Mouse (Mus musculus) heart, embryonic 14.5 days (tissue): ENCODE data around the gene Zdhhc20. TPM values are rescaled to one million over a fixed set of nuclear protein-coding genes. Genes with fewer than 3 reads are reported as not detected.
A peak's percentile ranks its signal among the peaks of the same experiment; 100 is the strongest.
"Not testable (repeated sequence)": the region's sequence is repeated elsewhere in the genome, so short reads cannot be mapped to it uniquely, and the experiment has no call there.

Experiments used
- ATAC-seq: fragments of 200-750 bp; cut with Nextera tagmentation; 2 replicates; pipeline ENCODE4 v1.8.0; 2017; ENCODE audit warnings: low read depth, moderate TSS enrichment; ENCODE audit not compliant: insufficient number of reproducible peaks, insufficient read depth, low FRiP score
- H3K27ac ChIP-seq, 2 experiments: fragments of 200-500 bp in 1 of 2; fragments of 300-500 bp in 1 of 2; sonication (generic) in 1 of 2; replicated peaks in 1 of 2; 2 replicates each; pipeline ENCODE4 v1.5.1; 2012 to 2014; ENCODE audit warnings: low read depth in 2 of 2, low read length in 2 of 2, control low read depth in 1 of 2, mild to moderate bottlenecking in 1 of 2, mixed read lengths in 1 of 2; ENCODE audit not compliant: control insufficient read depth in 1 of 2, insufficient read depth in 1 of 2
- H3K27me3 ChIP-seq: fragments of 300-500 bp; sonication (generic); 2 replicates; pipeline ENCODE4 v1.6.1; 2014; ENCODE audit warnings: mild to moderate bottlenecking, low read length, control low read depth; ENCODE audit not compliant: control insufficient read depth, insufficient read depth
- H3K36me3 ChIP-seq: fragments of 300-500 bp; sonication (generic); 2 replicates; pipeline ENCODE4 v1.6.1; 2014; ENCODE audit warnings: mild to moderate bottlenecking, control low read depth, low read length, mixed read lengths; ENCODE audit not compliant: control insufficient read depth, insufficient read depth
- H3K4me1 ChIP-seq, 2 experiments: fragments of 200-500 bp in 1 of 2; fragments of 300-500 bp in 1 of 2; sonication (generic) in 1 of 2; 2 replicates each; pipeline ENCODE4 v1.6.1; 2012 to 2014; ENCODE audit warnings: low read length in 2 of 2, control low read depth in 1 of 2, mixed read lengths in 1 of 2; ENCODE audit not compliant: control insufficient read depth in 2 of 2, insufficient read depth in 2 of 2
- H3K4me2 ChIP-seq: fragments of 300-500 bp; sonication (generic); 2 replicates; pipeline ENCODE4 v1.6.1; 2014; ENCODE audit warnings: mild to moderate bottlenecking, low read length
- H3K4me3 ChIP-seq, 2 experiments: fragments of 200-500 bp in 1 of 2; fragments of 300-500 bp in 1 of 2; sonication (generic) in 1 of 2; 2 replicates each; pipeline ENCODE4 v1.5.1; 2012 to 2014; ENCODE audit warnings: low read length in 2 of 2, mild to moderate bottlenecking in 2 of 2, control low read depth in 1 of 2, low read depth in 1 of 2, moderate library complexity in 1 of 2; ENCODE audit not compliant: control insufficient read depth in 1 of 2, insufficient read depth in 1 of 2
- H3K9ac ChIP-seq: fragments of 300-500 bp; sonication (generic); 2 replicates; pipeline ENCODE4 v1.6.1; 2014; ENCODE audit warnings: mild to moderate bottlenecking, low read length
- H3K9me3 ChIP-seq: fragments of 300-500 bp; sonication (generic); 2 replicates; pipeline ENCODE4 v1.6.1; 2016; ENCODE audit warnings: low read length, control low read depth; ENCODE audit not compliant: control insufficient read depth
- WGBS: fragments of 180-500 bp; shearing (Covaris S2); extraction: QIAGEN DNeasy Blood & Tissue Kit; methylation state at CpG from one replicate; pipeline ENCODE4 v1.1.7; 2014; 5-methylcytosine and 5-hydroxymethylcytosine counted together
- polyA plus RNA-seq: library from polyadenylated mRNA; unstranded; fragments of >200 nt; fragmentation: Nextera tagmentation; extraction: Ambion mirVana; gene quantifications from 2 replicates; pipeline ENCODE4 v1.2.1, GENCODE M21; 2014

The Zdhhc20 gene
- polyA plus RNA-seq, 1 experiment from 2014 or later, result 38.0 TPM

GRCm38 (mm10) chr14:57866676-57867276, 23.3 kb downstream of the Zdhhc20 start:
- H3K9ac ChIP-seq, result no peak overlapping the region
- no peaks in the 10 kb centered on the region for H3K4me1 ChIP-seq
- H3K36me3 ChIP-seq, result peaks cover 37% of the 10 kb centered on the region
- H3K4me2 ChIP-seq, result no peak overlapping the region
- no peak overlapping the region for H3K4me3 ChIP-seq
- H3K9me3 ChIP-seq, result no peaks in the 10 kb centered on the region
- no peaks in the 10 kb centered on the region for H3K27me3 ChIP-seq
- 94% methylated on average over 3 of the region's 3 CpGs for WGBS
- no peak for ATAC-seq
- H3K27ac ChIP-seq, result no peak overlapping the region

- Histone ChIP-seq H3K9me3 (no peaks in the 10 kb centered on the region), H3K27ac (no peak overlapping the region), H3K9ac (no peak overlapping the region), H3K4me2 (no peak overlapping the region), H3K4me1 (peaks cover 0 to 4% of the 10 kb centered on the region in 2 experiments; a peak in 1 of 4 replicates), H3K27me3 (no peaks in the 10 kb centered on the region), H3K36me3 (peaks cover 41% of the 10 kb centered on the region), H3K4me3 (no peak overlapping the region)
- no peak for ATAC-seq
- WGBS, result 87% methylated on average over 3 of the region's 3 CpGs
These were observed 24.8 kb downstream of the Zdhhc20 start for GRCm38 (mm10) chr14:57865256-57865655.

GRCm38 (mm10) chr14:57863129-57863528, 26.9 kb downstream of the Zdhhc20 start:
- Histone ChIP-seq H3K4me1 (peaks cover 0 to 8% of the 10 kb centered on the region in 2 experiments; a peak in 2 of 4 replicates), H3K9me3 (no peaks in the 10 kb centered on the region), H3K4me2 (no peak overlapping the region), H3K4me3 (no peak overlapping the region), H3K9ac (no peak overlapping the region), H3K36me3 (peaks cover 49% of the 10 kb centered on the region), H3K27me3 (no peaks in the 10 kb centered on the region), H3K27ac (no peak overlapping the region)
- ATAC-seq, result no peak
- 54% methylated on average over 2 of the region's 2 CpGs for WGBS

GRCm38 (mm10) chr14:57861987-57862412, 28.1 kb downstream of the Zdhhc20 start:
- no peak for ATAC-seq
- H3K9me3 ChIP-seq, result no peaks in the 10 kb centered on the region
- H3K4me2 ChIP-seq, result no peak overlapping the region
- peaks cover 0 to 8% of the 10 kb centered on the region in 2 experiments; a peak in 2 of 4 replicates for H3K4me1 ChIP-seq
- no peak overlapping the region for H3K9ac ChIP-seq
- peaks cover 55% of the 10 kb centered on the region for H3K36me3 ChIP-seq
- H3K27me3 ChIP-seq, result no peaks in the 10 kb centered on the region
- no peak overlapping the region for H3K27ac ChIP-seq
- WGBS, result 82% methylated on average over 4 of the region's 4 CpGs
- no peak overlapping the region for H3K4me3 ChIP-seq

- no peaks in the 10 kb centered on the region for H3K9me3 ChIP-seq
- H3K4me3 ChIP-seq, result no peak overlapping the region
- peaks cover 0 to 8% of the 10 kb centered on the region in 2 experiments; a peak in 2 of 4 replicates for H3K4me1 ChIP-seq
- H3K4me2 ChIP-seq, result no peak overlapping the region
- H3K36me3 ChIP-seq, result peaks cover 53% of the 10 kb centered on the region
- ATAC-seq, result no peak
- H3K27ac ChIP-seq, result peak overlapping the region in 1 of 2 experiments; percentile 33; a peak in 2 of 4 replicates
- H3K27me3 ChIP-seq, result no peaks in the 10 kb centered on the region
- H3K9ac ChIP-seq, result no peak overlapping the region
These were observed 30.6 kb downstream of the Zdhhc20 start for GRCm38 (mm10) chr14:57859520-57859919.

- Histone ChIP-seq H3K9ac (no peak overlapping the region), H3K9me3 (no peaks in the 10 kb centered on the region), H3K36me3 (peaks cover 49% of the 10 kb centered on the region), H3K27ac (no peak overlapping the region), H3K4me3 (no peak overlapping the region), H3K27me3 (no peaks in the 10 kb centered on the region), H3K4me1 (peaks cover 0 to 8% of the 10 kb centered on the region in 2 experiments; a peak in 2 of 4 replicates), H3K4me2 (no peak overlapping the region)
- ATAC-seq, result no peak
- WGBS, result 96% methylated on average over 2 of the region's 2 CpGs
These were observed 31.5 kb downstream of the Zdhhc20 start for GRCm38 (mm10) chr14:57858601-57859000.

GRCm38 (mm10) chr14:57856037-57856436, 34.0 kb downstream of the Zdhhc20 start:
- ATAC-seq, H3K4me3 ChIP-seq, H3K9ac ChIP-seq, H3K27me3 ChIP-seq, H3K9me3 ChIP-seq, H3K4me2 ChIP-seq, H3K4me1 ChIP-seq, H3K27ac ChIP-seq: not testable (repeated sequence)
- H3K36me3 ChIP-seq, result peaks cover 66% of the 10 kb centered on the region

GRCm38 (mm10) chr14:57852961-57853360, 37.1 kb downstream of the Zdhhc20 start:
- peaks cover 68% of the 10 kb centered on the region for H3K36me3 ChIP-seq
- no peak overlapping the region for H3K4me2 ChIP-seq
- no peaks in the 10 kb centered on the region for H3K27me3 ChIP-seq
- H3K4me3 ChIP-seq, result no peak overlapping the region
- H3K27ac ChIP-seq, result no peak overlapping the region
- H3K4me1 ChIP-seq, result no peaks in the 10 kb centered on the region
- no peak for ATAC-seq
- H3K9ac ChIP-seq, result no peak overlapping the region
- no peaks in the 10 kb centered on the region for H3K9me3 ChIP-seq
- 75% methylated on average over 2 of the region's 2 CpGs for WGBS
